Mouse (Mus musculus) layer of hippocampus, adult 2 months (tissue): ENCODE data around the gene Spata18. TPM values are rescaled to one million over a fixed set of nuclear protein-coding genes. Genes with fewer than 3 reads are reported as not detected.
A peak's percentile ranks its signal among the peaks of the same experiment; 100 is the strongest.

Source experiments
- DNase-seq, 2 experiments: peaks; one replicate each; pipeline ENCODE4 v3.0.0; 2022; ENCODE audit warnings: low spot score in 2 of 2
- H3K27ac ChIP-seq: fragments of 200-600 bp; 2 replicates; pipeline ENCODE4 v1.8.1; 2022
- H3K4me3 ChIP-seq: fragments of 200-600 bp; 2 replicates; pipeline ENCODE4 v1.8.1; 2022; ENCODE audit warnings: mild to moderate bottlenecking
- CTCF ChIP-seq: fragments of 200-600 bp; conservative IDR thresholded peaks from 2 replicates; pipeline ENCODE4 v1.8.1; 2022; ENCODE audit warnings: antibody characterized with exemption, mild to moderate bottlenecking, moderate library complexity
- total RNA-seq, 2 experiments: library from RNA; stranded (reverse); gene quantifications; 2 replicates each; pipeline ENCODE4 v1.2.3; 2021

Spata18 gene
- total RNA-seq, 2 experiments from 2014 or later, result 0.79 to 1.0 TPM

DNA sequence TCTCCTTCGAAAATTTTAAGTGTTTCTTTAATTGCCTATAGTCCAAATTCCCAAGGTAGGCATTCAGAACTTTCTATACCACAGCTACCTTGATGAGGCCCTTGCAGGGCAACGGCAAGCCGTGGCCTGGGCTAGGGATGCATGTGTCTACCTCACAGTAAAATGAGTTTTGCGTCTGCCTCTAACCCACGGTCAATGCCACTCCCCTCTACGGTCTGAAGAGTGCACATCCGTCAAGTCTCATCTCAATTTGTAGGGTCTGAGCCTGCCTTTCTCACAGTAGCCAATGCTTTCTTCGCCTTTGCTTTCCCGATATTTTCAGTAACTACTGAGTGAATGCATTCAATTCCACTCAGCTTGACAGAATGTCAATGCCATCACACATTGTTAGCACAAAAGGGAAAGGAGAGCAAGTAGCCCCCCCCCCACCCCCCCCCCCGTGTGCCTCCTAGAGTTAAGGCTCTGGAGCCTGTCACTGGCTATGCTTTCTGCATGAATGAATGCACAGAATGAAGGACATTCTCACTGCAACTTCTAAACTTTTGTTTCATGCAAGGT, 20.1 kb upstream of the Spata18 start:
- no peak for TF ChIP-seq CTCF
- H3K27ac ChIP-seq, result no peak overlapping the region
- DNase-seq, result no peak
- H3K4me3 ChIP-seq, result no peak overlapping the region

DNA sequence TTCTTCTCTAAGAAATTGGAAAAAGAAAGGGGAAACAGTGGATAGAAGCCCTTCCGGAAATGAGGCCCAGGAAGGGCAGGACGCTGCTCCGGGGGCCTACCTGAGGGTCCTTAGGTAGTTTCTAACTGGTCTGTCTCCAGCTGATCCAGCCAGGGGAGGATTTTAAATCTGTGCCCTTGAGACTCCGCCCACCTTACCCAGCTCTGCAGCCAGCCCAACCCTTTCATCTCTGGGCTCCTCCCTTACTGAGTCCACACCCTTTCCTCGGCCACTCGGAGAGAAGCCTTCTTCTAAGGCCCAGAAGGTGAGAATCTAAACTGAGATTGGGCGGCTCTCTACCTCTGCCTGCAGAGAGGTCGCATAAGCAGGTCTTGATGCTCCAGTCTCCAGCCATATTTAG, 18.9 kb upstream of the Spata18 start, which contains the start of gene Lrrc66:
Gene Lrrc66, minus strand, starts transcription at position 236 of the 400 bp plus-strand sequence.
- DNase-seq, result no peak
- Histone ChIP-seq H3K27ac (no peak within 1 kb of the TSS), H3K4me3 (no peak within 1 kb of the TSS)
- TF ChIP-seq CTCF, result no peak

DNA sequence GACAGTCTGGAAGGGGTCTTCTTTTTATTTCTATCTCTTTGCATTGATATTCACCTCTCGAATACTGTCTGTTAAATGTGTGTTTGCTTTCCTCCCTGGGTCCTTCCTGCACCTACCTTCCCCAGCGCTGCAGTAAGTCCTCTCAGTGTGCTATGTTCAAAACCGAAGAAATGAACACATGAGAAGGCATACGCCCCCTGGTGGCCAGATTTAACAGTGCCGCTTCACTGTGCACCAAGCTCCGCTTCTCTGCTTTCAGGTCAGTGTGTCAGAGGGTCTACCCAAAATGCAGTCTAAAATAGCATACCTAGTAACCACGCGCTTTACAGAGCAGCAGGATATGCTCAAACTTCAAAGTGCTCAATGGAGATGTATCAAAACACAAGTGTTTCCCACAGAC, 18.0 kb upstream of the Spata18 start:
- no peak overlapping the region for H3K27ac ChIP-seq
- H3K4me3 ChIP-seq, result no peak overlapping the region
- peak; percentile 97 for TF ChIP-seq CTCF
- peak; percentile 62 to 80 for DNase-seq

DNA sequence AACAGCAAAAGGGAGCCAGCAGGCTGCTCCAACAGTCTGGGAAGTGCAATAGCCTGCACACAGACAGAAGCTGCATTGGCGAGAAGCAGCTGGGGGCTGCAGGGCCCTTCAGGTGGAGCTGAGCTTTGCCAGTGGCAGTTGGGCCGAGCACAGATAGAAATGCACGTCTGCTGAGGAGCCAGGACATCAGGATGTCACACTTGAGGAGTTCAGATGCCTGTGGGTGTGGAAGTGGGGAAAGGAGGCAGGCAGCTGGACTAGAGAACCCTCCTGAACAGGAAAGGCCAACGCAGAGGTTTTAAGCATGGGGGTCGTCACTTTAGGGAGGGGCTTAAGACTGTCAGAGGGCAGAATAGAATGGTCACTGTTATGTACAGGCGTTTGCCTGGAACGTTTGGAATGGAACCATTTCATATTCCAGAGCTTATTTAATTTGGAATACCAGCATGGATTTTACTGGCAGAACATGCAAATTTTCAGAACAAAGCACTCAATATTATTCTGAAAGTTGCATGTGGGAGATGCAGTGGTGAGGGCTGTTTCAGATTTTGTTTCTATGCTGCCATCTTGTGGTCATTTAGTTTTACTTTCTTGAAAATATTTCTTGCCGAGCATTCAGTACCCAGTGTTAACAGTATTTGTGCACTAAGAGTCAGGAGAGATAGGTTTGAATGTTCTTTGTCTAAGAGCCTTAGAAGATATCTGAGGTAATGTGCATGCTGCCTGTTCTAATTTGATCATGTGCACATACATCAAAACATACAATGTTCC, 13.7 kb upstream of the Spata18 start:
- TF ChIP-seq CTCF, result peak; percentile 83
- peak; percentile 36 to 79 for DNase-seq
- peak overlapping the region; percentile 85 for H3K27ac ChIP-seq
- no peak overlapping the region for H3K4me3 ChIP-seq

DNA sequence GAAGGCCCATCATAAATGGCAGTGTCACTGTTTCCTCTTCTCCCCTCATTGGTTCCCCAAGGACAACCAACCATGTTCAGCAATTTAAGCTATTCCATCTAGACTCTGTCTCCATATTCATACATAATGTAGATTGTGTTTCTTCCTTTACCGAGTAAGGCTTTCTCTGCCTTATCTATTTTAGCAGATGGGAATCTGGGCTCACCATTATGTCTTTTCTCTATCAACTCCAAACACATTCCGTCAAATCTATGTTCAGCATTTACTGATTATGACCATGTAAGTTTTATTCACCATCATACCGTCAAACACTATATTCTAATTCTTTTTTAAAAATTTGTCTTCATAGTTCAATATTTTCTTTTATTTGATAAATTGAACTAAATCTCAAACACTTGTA, 10.1 kb upstream of the Spata18 start:
- no peak for DNase-seq
- no peak for TF ChIP-seq CTCF
- Histone ChIP-seq H3K27ac (no peak overlapping the region; the same call in 1 of the 2 replicates), H3K4me3 (no peak overlapping the region)

DNA sequence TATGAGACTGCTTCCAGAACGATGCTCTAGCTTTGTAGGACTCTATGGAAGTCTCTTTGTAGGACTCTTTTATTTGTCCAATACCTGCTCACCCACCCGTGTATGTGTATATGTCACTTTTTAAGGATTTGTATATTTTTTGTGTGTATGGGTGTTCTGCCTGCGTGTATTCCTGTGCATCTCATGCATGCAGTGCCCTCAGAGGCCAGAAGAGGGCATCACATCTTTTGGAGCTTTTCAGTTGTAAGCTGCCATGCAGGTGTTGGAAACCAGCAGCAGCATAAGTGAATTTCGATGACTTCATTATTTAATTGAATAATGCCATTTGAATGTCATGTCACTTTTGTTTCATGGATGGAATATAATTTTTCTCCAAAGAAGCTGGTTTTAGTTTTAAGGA, 9.1 kb upstream of the Spata18 start:
- TF ChIP-seq CTCF, result peak; percentile 78
- H3K4me3 ChIP-seq, result no peak overlapping the region
- DNase-seq, result no peak
- no peak overlapping the region for H3K27ac ChIP-seq

DNA sequence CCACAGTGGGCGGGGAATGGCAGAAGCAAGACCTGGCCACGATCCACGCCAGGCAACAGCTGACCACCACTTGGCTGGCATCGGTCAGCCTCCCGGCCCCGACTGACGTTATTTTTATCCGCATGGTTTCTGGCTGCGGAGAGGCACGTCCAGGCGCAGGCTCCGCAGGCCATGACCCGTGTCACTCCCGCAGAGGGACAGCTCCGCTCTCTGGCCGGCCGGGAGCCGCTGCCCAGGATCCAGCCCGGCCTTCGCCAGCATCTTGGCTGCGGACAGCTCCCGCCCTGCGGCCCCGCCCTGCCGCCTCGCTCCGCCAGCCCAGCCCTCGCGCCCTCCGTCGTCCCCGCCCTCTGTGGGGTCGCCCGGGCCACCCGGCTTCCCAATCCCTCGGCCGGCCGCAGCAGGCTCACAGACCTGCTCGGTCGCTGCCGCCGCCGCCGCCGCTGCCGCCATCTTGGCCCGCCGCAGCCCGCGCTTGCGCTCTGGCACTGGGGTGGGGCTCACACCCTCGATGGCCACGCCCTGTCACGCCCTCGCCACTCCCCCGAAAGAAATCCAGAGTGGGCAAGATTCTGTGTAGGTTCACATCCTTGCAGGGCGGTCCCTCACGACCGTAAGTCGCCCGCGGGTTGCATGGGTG, 3.8 kb upstream of the Spata18 start, which contains the start of gene Sgcb:
Gene Sgcb, minus strand, starts transcription at position 530 of the 640 bp plus-strand sequence.
- H3K4me3 ChIP-seq, result peak within 1 kb of the TSS; percentile 96
- no peak for TF ChIP-seq CTCF
- peak within 1 kb of the TSS; percentile 95 for H3K27ac ChIP-seq
- DNase-seq, result peak; percentile 84 to 87

DNA sequence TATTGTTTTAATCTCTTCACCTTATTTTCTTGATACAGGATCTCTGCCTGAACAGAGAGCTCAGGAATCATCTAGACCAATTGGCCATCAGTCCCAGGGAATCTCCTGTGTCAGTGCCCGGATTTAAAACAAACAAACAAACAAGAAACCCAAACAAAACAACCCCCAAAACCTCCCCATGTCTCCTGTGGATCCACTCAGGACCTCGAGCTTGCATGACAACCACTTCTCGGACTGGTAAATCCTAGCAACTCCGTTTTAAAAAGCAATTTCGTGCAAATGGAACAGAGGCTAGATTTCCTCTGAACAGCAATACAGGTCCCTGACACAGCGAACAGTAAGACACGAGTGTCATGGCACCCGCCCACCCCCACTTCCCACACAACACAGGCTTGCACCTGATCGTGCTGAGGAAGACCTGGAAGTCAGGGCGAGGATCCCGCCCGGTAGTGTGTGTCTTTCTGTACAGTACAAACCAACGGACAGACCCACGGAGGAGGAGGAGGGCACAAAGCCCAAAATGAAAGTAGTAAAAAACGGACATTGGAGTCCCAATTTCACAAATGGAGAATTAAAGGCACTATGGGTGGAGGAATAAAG, 714 bp upstream of the Spata18 start:
- no peak for DNase-seq
- no peak overlapping the region for H3K27ac ChIP-seq
- H3K4me3 ChIP-seq, result peak overlapping the region; percentile 41
- no peak for TF ChIP-seq CTCF

DNA sequence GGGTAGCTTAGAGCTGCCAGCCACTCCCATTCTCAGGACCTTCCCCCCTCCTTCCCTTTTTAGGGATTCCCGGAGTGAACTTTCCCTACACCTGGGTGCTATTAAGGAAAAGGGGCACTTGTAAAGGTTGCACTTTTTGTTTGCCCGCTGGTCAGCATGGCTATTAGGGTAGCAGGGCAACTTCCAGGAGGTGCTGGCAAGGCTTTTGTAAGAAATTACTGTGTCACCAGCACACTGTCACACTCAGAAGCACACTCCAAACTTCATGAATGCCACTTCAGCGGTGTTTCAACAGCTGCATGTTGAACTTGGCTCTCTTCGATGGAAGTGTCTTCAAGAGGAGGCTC, 649 bp downstream of the Spata18 start:
- Histone ChIP-seq H3K27ac (no peak overlapping the region), H3K4me3 (peak overlapping the region; percentile 41; the same call in 1 of the 2 replicates)
- TF ChIP-seq CTCF, result no peak

DNA sequence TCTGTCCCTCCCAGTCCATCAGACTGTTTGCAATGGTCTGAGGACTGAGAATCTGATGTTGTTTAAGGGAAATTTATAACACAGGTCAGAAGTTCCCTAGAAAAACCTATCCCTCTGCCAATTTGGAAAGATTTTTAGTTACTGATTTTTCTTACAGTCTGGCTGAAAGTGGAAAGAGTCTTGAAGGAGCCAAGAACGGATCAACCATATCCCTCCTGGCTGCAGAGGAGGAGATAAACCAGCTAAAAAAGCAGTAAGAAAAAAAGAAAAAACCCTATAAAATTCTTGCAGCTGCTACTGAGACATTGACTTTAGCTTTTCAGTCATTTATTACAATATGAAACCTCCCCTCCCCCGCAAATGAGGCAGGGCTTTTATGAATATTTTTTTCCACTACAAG, 15.5 kb downstream of the Spata18 start:
- TF ChIP-seq CTCF, result no peak
- Histone ChIP-seq H3K4me3 (no peak overlapping the region), H3K27ac (no peak overlapping the region)
- no peak for DNase-seq

More for the DNA sequence above, 649 bp downstream of the Spata18 start:
- DNase-seq, result no peak

DNA sequence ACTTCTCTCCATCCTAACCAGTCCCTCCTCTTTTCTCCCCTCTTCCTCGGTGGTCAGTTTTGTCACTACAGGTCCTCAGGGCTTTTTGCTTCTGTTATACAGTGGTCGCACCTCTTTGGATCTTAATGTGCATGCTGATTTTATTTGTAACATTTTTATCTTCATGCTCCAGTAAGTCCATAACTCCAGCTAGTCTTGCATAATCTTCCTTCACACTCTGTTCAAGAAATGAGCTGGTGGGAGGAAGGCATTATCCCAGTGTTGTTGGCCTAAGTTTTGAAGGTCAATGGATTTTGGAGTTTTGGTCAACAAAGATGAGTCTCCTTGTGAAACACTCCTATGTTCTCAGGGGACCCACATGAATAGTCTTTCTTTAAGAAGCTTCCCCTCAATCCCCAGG, 16.7 kb downstream of the Spata18 start:
- DNase-seq, result no peak
- TF ChIP-seq CTCF, result no peak
- Histone ChIP-seq H3K27ac (no peak overlapping the region), H3K4me3 (no peak overlapping the region)

DNA sequence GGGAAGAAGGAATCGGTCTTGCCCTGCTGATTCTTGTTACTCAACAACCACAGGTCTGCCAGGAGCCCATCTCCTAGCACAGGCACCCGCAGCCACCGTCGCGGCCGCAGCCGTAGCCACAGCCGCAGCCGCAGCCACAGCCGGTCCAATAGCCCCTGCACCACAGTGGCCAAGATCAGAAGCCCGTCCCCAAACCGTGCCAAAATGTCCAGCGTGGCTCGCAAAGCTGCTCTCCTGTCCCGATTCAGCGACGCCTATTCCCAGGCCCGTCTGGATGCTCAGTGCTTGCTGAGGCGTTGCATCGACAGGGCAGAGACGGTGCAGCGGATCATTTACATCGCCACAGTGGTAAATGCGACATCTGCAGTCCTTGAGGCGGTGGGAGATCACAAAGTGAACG, 18.2 kb downstream of the Spata18 start:
- Histone ChIP-seq H3K4me3 (no peak overlapping the region), H3K27ac (no peak overlapping the region)
- no peak for DNase-seq
- TF ChIP-seq CTCF, result no peak

DNA sequence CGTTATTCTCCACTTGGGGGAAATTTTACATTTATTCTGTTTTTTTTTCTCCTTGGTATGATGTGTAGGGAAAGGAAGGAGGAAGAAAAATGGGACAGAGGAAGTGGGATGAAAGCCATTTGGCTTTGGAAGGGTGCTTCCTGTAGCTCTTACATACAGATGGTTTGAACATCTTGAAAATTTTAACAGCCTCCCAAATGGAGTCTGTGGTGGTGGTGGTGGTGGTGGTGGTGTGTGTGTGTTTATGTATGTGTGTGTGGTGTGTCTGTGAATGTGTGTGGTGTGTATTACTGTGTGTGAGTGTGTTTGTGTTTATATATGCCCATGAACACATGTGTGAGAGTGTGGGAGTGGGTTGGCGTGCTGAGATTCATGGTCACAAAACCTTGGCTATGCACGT, 24.4 kb downstream of the Spata18 start:
- DNase-seq, result no peak
- H3K27ac ChIP-seq, result no peak overlapping the region
- H3K4me3 ChIP-seq, result no peak overlapping the region
- TF ChIP-seq CTCF, result no peak

DNA sequence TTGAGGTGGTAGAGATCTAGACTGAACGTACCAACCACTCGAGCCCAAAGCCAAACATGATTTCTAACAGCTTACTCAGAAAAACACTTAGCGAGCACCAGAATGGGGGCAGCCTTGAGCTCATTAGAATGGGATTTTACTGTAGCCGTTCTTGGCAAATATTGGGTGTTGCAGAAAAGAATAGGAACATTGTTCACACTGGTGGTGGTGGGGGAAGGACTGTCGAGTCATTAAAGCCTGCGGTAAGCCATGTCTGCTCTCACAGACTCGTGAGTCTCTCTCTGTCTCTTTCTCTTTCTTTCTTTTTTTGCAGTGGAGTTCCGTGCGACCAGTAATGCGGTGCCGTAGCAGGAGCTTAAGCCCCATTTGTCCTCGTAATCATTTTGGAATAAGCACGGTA, 25.4 kb downstream of the Spata18 start:
- DNase-seq, result peak; percentile 43 to 55
- TF ChIP-seq CTCF, result peak; percentile 34
- peak overlapping the region; percentile 56 for H3K4me3 ChIP-seq
- H3K27ac ChIP-seq, result peak overlapping the region; percentile 80
